Mouse (Mus musculus): ENCODE results near the gene Cd207. TPM values are rescaled to one million over a fixed set of nuclear protein-coding genes. Genes with fewer than 3 reads are reported as not detected.
A peak's percentile ranks its signal among the peaks of the same experiment; 100 is the strongest.

Gene Cd207
- polyA plus RNA-seq, 1 experiment: not detected

- DNase-seq (ENCODE audit: low read depth): no peak
- TF ChIP-seq POLR2A (IDR thresholded peaks at IDR 0.05; ENCODE audit: borderline replicate concordance, extremely low read depth, insufficient read depth, insufficient read length, poor library complexity, severe bottlenecking) (no peak), CTCF (IDR thresholded peaks at IDR 0.05; ENCODE audit: borderline replicate concordance, extremely low read depth, insufficient read depth, insufficient read length) (no peak)
Measured at GRCm38 (mm10) chr6:83710361-83711066, 32.9 kb upstream of the Cd207 start.

GRCm38 (mm10) chr6:83707738-83708510 lies 30.3 kb upstream of the Cd207 start:
- no peak for TF ChIP-seq CTCF (IDR thresholded peaks at IDR 0.05; ENCODE audit: borderline replicate concordance, extremely low read depth, insufficient read depth, insufficient read length)
- no peak for TF ChIP-seq POLR2A (IDR thresholded peaks at IDR 0.05; ENCODE audit: borderline replicate concordance, extremely low read depth, insufficient read depth, insufficient read length, poor library complexity, severe bottlenecking)
- DNase-seq (ENCODE audit: low read depth): no peak

DNA sequence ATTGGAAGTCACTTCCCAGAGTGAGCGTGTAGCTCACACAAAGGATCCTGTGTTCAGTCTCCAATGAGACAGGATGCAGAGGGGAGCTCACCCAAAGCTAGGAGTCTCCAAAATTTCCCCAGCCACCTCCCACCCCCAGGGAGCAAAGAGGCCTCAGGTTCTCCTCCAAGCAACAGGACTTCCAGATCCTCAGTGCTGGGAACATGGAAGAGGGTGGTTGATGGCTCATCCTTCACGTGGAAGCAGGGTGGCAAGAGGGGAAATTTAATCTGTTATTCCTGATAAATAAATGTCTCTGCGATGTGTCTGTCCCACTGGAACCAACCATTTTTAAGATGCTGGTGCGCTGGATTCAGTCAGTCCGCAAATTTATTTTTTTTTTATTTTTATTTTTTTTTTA lies 27.0 kb upstream of the Cd207 start:
- DNase-seq (ENCODE audit: low read depth): no peak
- TF ChIP-seq CTCF (IDR thresholded peaks at IDR 0.05; ENCODE audit: borderline replicate concordance, extremely low read depth, insufficient read depth, insufficient read length) (no peak), POLR2A (IDR thresholded peaks at IDR 0.05; ENCODE audit: borderline replicate concordance, extremely low read depth, insufficient read depth, insufficient read length, poor library complexity, severe bottlenecking) (no peak)

DNA sequence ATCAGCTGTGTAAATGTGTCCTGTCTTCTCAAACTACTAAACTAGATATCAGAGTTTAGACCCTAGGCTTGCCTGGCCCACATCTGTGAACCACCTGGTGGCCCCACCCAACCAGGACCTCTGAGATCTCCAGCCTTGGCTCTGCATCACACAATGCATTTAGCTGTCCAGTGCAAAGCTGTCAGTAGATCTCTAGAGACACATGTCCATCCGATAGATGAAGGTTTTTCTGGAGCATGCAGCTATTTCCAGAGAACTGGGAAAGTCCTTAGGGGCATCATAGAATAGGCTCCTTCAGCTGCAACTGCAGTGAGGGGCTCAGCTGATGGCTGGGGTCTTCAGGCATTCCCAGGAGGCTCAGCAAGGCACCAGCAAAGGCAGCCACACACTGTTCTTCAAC lies 26.6 kb upstream of the Cd207 start:
- no peak for TF ChIP-seq POLR2A (IDR thresholded peaks at IDR 0.05; ENCODE audit: borderline replicate concordance, extremely low read depth, insufficient read depth, insufficient read length, poor library complexity, severe bottlenecking)
- no peak for TF ChIP-seq CTCF (IDR thresholded peaks at IDR 0.05; ENCODE audit: borderline replicate concordance, extremely low read depth, insufficient read depth, insufficient read length)
- no peak for DNase-seq (ENCODE audit: low read depth)

- TF ChIP-seq CTCF (IDR thresholded peaks at IDR 0.05; ENCODE audit: borderline replicate concordance, extremely low read depth, insufficient read depth, insufficient read length): no peak
- TF ChIP-seq POLR2A (IDR thresholded peaks at IDR 0.05; ENCODE audit: borderline replicate concordance, extremely low read depth, insufficient read depth, insufficient read length, poor library complexity, severe bottlenecking): no peak
- no peak for DNase-seq (ENCODE audit: low read depth)
Measured at GRCm38 (mm10) chr6:83703722-83704078, 26.0 kb upstream of the Cd207 start.

DNA sequence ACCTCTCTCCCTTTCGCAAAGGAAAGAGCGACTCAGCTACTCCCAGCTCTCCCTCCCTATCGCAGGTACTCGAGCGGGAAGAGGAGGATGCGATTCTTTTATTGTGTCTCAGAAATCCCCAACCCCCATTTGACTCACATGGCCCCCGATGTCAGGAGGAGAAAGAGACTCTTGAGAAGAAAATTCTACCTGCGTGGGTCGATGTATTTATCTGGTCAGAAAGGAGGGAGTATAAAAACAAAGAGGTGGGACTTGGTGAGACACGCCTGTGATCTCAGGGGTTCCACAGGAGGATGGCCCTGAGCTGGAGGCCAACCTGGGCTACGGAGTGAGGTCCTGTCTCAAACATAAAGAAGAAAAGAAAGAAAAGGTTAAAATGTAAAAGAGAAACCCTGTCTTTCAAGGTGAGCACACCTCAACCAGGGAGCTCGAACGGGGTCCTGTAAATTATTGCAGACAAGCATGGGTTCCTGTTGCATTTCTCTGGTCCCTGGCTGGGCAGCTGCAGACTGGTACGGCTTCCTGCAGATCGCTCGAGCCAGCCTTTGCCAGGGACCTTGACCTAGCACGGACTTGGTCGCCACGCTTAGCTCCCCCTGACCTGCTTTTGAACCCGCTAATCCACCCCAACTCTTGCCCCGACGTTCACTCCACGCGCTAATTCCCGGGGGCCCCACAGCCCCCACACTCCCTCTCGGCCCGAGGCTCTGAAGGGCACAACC lies 25.5 kb upstream of the Cd207 start:
- no peak for DNase-seq (ENCODE audit: low read depth)
- TF ChIP-seq POLR2A (IDR thresholded peaks at IDR 0.05; ENCODE audit: borderline replicate concordance, extremely low read depth, insufficient read depth, insufficient read length, poor library complexity, severe bottlenecking) (no peak), CTCF (IDR thresholded peaks at IDR 0.05; ENCODE audit: borderline replicate concordance, extremely low read depth, insufficient read depth, insufficient read length) (no peak)

DNA sequence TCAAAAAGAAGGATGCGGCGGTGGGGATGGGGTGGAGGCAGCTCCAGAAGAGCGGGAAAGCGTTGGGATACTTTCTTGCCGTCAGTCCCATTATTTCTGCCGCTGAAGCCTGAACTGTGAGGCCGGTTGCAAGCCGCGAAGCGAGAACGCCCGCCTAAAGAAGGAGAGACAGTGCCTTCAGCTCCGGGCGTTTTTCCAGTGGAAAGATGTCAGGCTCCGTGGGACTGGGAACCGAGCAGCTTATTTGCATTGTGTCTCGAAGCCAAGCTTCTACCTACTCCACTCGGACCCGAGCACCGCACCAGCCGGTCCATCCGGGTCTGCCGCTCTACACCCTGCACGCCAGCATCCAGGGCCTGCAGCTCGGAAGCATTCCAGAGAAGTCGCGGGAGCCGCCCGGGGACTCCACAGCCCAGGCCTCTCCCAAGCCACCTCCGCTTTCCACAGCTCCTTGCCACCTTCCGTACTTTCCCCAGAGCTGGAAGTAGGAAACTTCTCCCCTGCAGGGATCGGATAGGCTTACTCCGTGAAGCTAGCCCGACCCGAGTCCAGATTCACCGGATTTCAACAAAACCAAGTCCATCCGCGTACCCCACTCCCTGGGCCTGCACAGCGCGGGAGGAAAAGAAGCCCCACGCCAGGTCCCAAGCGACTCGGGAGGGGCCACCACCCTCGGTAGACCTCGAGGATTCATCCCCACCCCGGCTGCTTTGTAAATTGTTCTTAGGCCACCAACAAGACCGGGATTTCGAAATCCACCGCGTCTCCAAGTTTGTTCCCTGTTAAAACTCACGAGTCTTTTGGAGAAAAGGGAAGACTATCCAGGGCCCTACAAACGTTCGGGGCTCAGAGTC lies 24.7 kb upstream of the Cd207 start:
- TF ChIP-seq POLR2A (IDR thresholded peaks at IDR 0.05; ENCODE audit: borderline replicate concordance, extremely low read depth, insufficient read depth, insufficient read length, poor library complexity, severe bottlenecking): no peak
- no peak for TF ChIP-seq CTCF (IDR thresholded peaks at IDR 0.05; ENCODE audit: borderline replicate concordance, extremely low read depth, insufficient read depth, insufficient read length)
- DNase-seq (ENCODE audit: low read depth): peak; percentile 45

DNA sequence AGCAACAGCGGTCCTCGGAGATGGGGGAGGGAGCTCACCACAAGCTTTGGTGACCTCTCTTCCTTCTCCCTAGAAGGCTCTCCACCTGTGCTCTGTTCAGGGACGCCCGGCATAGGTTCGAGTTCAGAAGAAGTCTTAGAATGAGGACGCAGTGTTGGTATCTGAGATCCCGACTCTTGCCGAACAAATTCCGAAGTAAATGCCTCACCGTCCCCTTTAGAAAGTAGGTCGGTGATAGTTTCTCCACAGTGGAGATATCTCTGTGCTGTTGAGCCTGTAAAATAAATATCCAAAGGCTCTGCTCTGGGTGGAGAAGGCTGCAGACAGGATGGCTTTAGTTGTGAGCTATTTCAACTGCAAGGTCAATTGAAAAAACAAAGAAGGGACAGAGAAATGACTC lies 23.3 kb upstream of the Cd207 start:
- TF ChIP-seq POLR2A (IDR thresholded peaks at IDR 0.05; ENCODE audit: borderline replicate concordance, extremely low read depth, insufficient read depth, insufficient read length, poor library complexity, severe bottlenecking) (no peak), CTCF (IDR thresholded peaks at IDR 0.05; ENCODE audit: borderline replicate concordance, extremely low read depth, insufficient read depth, insufficient read length) (no peak)
- no peak for DNase-seq (ENCODE audit: low read depth)

GRCm38 (mm10) chr6:83699971-83700370 lies 22.3 kb upstream of the Cd207 start:
- DNase-seq (ENCODE audit: low read depth): no peak

GRCm38 (mm10) chr6:83697932-83698331 lies 20.3 kb upstream of the Cd207 start:
- TF ChIP-seq POLR2A (IDR thresholded peaks at IDR 0.05; ENCODE audit: borderline replicate concordance, extremely low read depth, insufficient read depth, insufficient read length, poor library complexity, severe bottlenecking) (no peak), CTCF (IDR thresholded peaks at IDR 0.05; ENCODE audit: borderline replicate concordance, extremely low read depth, insufficient read depth, insufficient read length) (no peak)
- DNase-seq (ENCODE audit: low read depth): no peak

More at GRCm38 (mm10) chr6:83699971-83700370, 22.3 kb upstream of the Cd207 start:
- TF ChIP-seq POLR2A (IDR thresholded peaks at IDR 0.05; ENCODE audit: borderline replicate concordance, extremely low read depth, insufficient read depth, insufficient read length, poor library complexity, severe bottlenecking) (no peak), CTCF (IDR thresholded peaks at IDR 0.05; ENCODE audit: borderline replicate concordance, extremely low read depth, insufficient read depth, insufficient read length) (no peak)

All from brain, embryonic 14.5 days (tissue).